Mouse (Mus musculus): ENCODE data around the gene Bfar.

- TF ChIP-seq TCF3 (IDR thresholded peaks at IDR 0.05; ENCODE audit: insufficient read length, low read depth) (no peak), TCF12 (IDR thresholded peaks at IDR 0.05; ENCODE audit: insufficient read depth, poor library complexity, severe bottlenecking) (no peak), POLR2A (IDR thresholded peaks at IDR 0.05; ENCODE audit: insufficient read length, low read depth) (no peak), MAX (IDR thresholded peaks at IDR 0.05; ENCODE audit: low read depth) (no peak), REST (IDR thresholded peaks at IDR 0.05; ENCODE audit: insufficient read depth, insufficient read length) (no peak), MYOG (IDR thresholded peaks at IDR 0.05; ENCODE audit: control insufficient read depth in 1 of 3, insufficient read depth in 1 of 3, insufficient read length in 2 of 3, low read depth in 2 of 3) (no peak), POLR2AphosphoS2 (IDR thresholded peaks at IDR 0.05; ENCODE audit: insufficient read length, low read depth) (no peak), CEBPB (IDR thresholded peaks at IDR 0.05; ENCODE audit: insufficient read depth, poor library complexity, severe bottlenecking) (no peak), E2F4 (IDR thresholded peaks at IDR 0.05; ENCODE audit: insufficient read depth) (no peak), USF1 (IDR thresholded peaks at IDR 0.05; ENCODE audit: low read depth) (no peak), SRF (IDR thresholded peaks at IDR 0.05; ENCODE audit: control insufficient read depth, insufficient read length, low read depth) (no peak)
Observed at GRCm38 (mm10) chr16:13658886-13659285, 12.8 kb upstream of the Bfar start.
